Mouse (Mus musculus): ENCODE measurements around the gene Ccnl2. TPM values are rescaled to one million over a fixed set of nuclear protein-coding genes. Genes with fewer than 3 reads are reported as not detected.

The Ccnl2 gene
- total and polyA plus RNA-seq, 3 experiments = 46.1 to 103 (median 48.6) TPM

DNA sequence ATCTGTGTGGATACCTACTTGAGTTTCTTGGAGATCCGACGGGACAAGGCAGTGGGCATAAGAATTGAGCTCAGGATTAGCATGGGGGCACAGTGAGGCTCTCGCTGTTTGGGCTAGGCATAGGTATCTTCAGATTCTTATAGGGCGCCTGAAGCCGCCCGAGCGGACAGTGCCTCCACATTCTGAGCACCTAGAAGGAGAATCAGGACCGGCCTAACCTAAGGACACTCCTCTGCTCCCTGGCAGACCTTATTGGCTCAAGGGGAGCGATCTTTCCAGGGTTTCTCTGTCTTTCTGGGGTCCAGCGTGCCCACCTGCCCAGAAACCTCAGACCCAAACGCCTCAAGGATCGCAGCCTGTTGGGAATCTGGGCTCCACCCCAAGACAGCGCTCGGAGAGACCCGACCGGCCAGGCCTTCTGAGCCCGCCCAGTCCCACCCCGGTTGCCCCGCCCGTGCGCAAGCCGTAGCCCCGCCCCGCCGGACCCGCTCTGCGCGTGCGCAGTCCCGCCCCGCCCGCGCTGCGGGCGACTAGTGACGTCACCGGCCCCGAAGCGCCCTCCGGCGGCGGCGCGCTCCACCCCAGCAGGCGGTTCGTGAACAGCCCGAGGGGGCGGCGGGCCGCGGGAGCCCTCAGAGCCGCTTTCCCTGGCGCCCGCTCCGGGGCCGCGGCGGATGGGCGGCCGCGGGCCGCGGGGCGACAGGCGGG is 34.7 kb downstream of the Ccnl2 start, which contains the start of gene Dvl1:
TSS of gene Dvl1 (plus strand) at position 532 of the 708 bp plus-strand sequence.
- H3K4me3 ChIP-seq (ENCODE audit: control insufficient read depth in 1 of 2, insufficient read depth in 1 of 2, low read depth in 2 of 2, low read length in 2 of 2) = peak within 1 kb of the TSS; percentile 75 to 98
- TF ChIP-seq TBP (IDR thresholded peaks at IDR 0.05; ENCODE audit: low read depth, low read length) (no peak), GABPA (IDR thresholded peaks at IDR 0.05; ENCODE audit: low read depth, low read length) (no peak), POLR2A (IDR thresholded peaks at IDR 0.05; ENCODE audit: control insufficient read depth in 1 of 2, insufficient read depth in 1 of 2, low read depth in 1 of 2, low read length in 2 of 2, poor library complexity in 1 of 2) (peak; percentile 68 to 72; a peak in 3 of 4 replicates), MYC (IDR thresholded peaks at IDR 0.05; ENCODE audit: low read depth, low read length) (no peak), CTCF (IDR thresholded peaks at IDR 0.05 in 2 of 3, conservative IDR thresholded peaks at IDR 0.05 in 1 of 3; ENCODE audit: control insufficient read depth in 1 of 3, insufficient read depth in 1 of 3, low read depth in 2 of 3, low read length in 3 of 3, poor library complexity in 1 of 3, severe bottlenecking in 1 of 3) (peak in 2 of 3 experiments; percentile 58 to 80; a peak in 4 of 6 replicates), SIN3A (IDR thresholded peaks at IDR 0.05; ENCODE audit: low read length) (peak; percentile 8; the same call in 1 of the 2 replicates), NELFE (IDR thresholded peaks at IDR 0.05; ENCODE audit: low read depth, low read length) (peak; percentile 64), MXI1 (IDR thresholded peaks at IDR 0.05; ENCODE audit: low read depth, low read length) (peak; percentile 15; the same call in 1 of the 2 replicates), EP300 (IDR thresholded peaks at IDR 0.05; ENCODE audit: low read depth in 1 of 2, low read length in 2 of 2) (no peak), MEF2A (IDR thresholded peaks at IDR 0.05; ENCODE audit: extremely low read depth, insufficient replicate concordance, low read depth, low read length, poor library complexity, severe bottlenecking) (no peak), TCF12 (IDR thresholded peaks at IDR 0.05; ENCODE audit: low read depth, low read length) (peak; percentile 46; the same call in 1 of the 2 replicates), USF2 (IDR thresholded peaks at IDR 0.05; ENCODE audit: borderline replicate concordance in 1 of 2, insufficient read depth in 1 of 2, low read depth in 1 of 2, low read length in 2 of 2) (no peak), MYB (IDR thresholded peaks at IDR 0.05; ENCODE audit: low read depth, low read length) (no peak), MAZ (IDR thresholded peaks at IDR 0.05; ENCODE audit: low read depth, low read length) (peak; percentile 84; the same call in 1 of the 2 replicates), POLR2AphosphoS2 (IDR thresholded peaks at IDR 0.05; ENCODE audit: low read length) (peak; percentile 50; the same call in 1 of the 2 replicates), NRF1 (IDR thresholded peaks at IDR 0.05; ENCODE audit: insufficient read depth, low read depth, low read length, poor library complexity, severe bottlenecking) (peak; percentile 86)
- no peaks in the 10 kb centered on the region for H3K9me3 ChIP-seq (replicated peaks; ENCODE audit: insufficient read depth, low read length)
- H3K9ac ChIP-seq (ENCODE audit: control insufficient read depth, low read depth, low read length, poor library complexity, severe bottlenecking) = peak within 1 kb of the TSS; percentile 82
- peaks cover 19 to 34% of the 10 kb centered on the region in 2 experiments for H3K4me1 ChIP-seq (ENCODE audit: control insufficient read depth in 1 of 2, insufficient read depth in 2 of 2, low read length in 2 of 2)
- H3K79me2 ChIP-seq (ENCODE audit: control insufficient read depth, insufficient read depth, low read length, poor library complexity) = peaks cover 44% of the 10 kb centered on the region
- H3K27me3 ChIP-seq (ENCODE audit: control insufficient read depth in 1 of 2, insufficient read depth in 2 of 2, low read length in 2 of 2) = no peaks in the 10 kb centered on the region
- H3K36me3 ChIP-seq (ENCODE audit: control insufficient read depth in 1 of 2, insufficient read depth in 2 of 2, low read length in 2 of 2) = peaks cover 0 to 15% of the 10 kb centered on the region in 2 experiments; a peak in 3 of 4 replicates
- DNase-seq (ENCODE audit: low read depth, low spot score) = peak; percentile 87
- H3K27ac ChIP-seq (ENCODE audit: control insufficient read depth, low read depth, low read length) = no peak within 1 kb of the TSS

GRCm38 (mm10) chr4:155847591-155848352 is 35.5 kb downstream of the Ccnl2 start:
- TF ChIP-seq NRF1 (IDR thresholded peaks at IDR 0.05; ENCODE audit: insufficient read depth, low read depth, low read length, poor library complexity, severe bottlenecking) (0 out of 2 replicates have a peak, but pooled peaks have one; percentile 5), TBP (IDR thresholded peaks at IDR 0.05; ENCODE audit: low read depth, low read length) (no peak), RCOR1 (IDR thresholded peaks at IDR 0.05; ENCODE audit: low read depth, low read length) (no peak), POLR2A (IDR thresholded peaks at IDR 0.05; ENCODE audit: control insufficient read depth in 1 of 2, insufficient read depth in 1 of 2, low read depth in 1 of 2, low read length in 2 of 2, poor library complexity in 1 of 2) (no peak), MXI1 (IDR thresholded peaks at IDR 0.05; ENCODE audit: low read depth, low read length) (peak; percentile 68; the same call in 1 of the 2 replicates), MYB (IDR thresholded peaks at IDR 0.05; ENCODE audit: low read depth, low read length) (no peak), CTCF (IDR thresholded peaks at IDR 0.05 in 2 of 3, conservative IDR thresholded peaks at IDR 0.05 in 1 of 3; ENCODE audit: control insufficient read depth in 1 of 3, insufficient read depth in 1 of 3, low read depth in 2 of 3, low read length in 3 of 3, poor library complexity in 1 of 3, severe bottlenecking in 1 of 3) (peak in 1 of 3 experiments; percentile 34; a peak in 1 of 6 replicates), ZMIZ1 (IDR thresholded peaks at IDR 0.05; ENCODE audit: low read depth, low read length) (no peak)
- Histone ChIP-seq H3K79me2 (ENCODE audit: control insufficient read depth, insufficient read depth, low read length, poor library complexity) (peaks cover 47% of the 10 kb centered on the region), H3K27ac (ENCODE audit: control insufficient read depth, low read depth, low read length) (no peak overlapping the region), H3K4me1 (ENCODE audit: control insufficient read depth in 1 of 2, insufficient read depth in 2 of 2, low read length in 2 of 2) (peaks cover 19 to 34% of the 10 kb centered on the region in 2 experiments), H3K27me3 (ENCODE audit: control insufficient read depth in 1 of 2, insufficient read depth in 2 of 2, low read length in 2 of 2) (no peaks in the 10 kb centered on the region), H3K4me3 (ENCODE audit: control insufficient read depth in 1 of 2, insufficient read depth in 1 of 2, low read depth in 2 of 2, low read length in 2 of 2) (peak overlapping the region; percentile 75 to 98), H3K9me3 (replicated peaks; ENCODE audit: insufficient read depth, low read length) (no peaks in the 10 kb centered on the region), H3K9ac (ENCODE audit: control insufficient read depth, low read depth, low read length, poor library complexity, severe bottlenecking) (peak overlapping the region; percentile 82), H3K36me3 (ENCODE audit: control insufficient read depth in 1 of 2, insufficient read depth in 2 of 2, low read length in 2 of 2) (peaks cover 0 to 15% of the 10 kb centered on the region in 2 experiments; a peak in 3 of 4 replicates)
- DNase-seq (ENCODE audit: low read depth, low spot score) = peak; percentile 52

All from MEL (cell line).